Mouse (Mus musculus) inflammation-experienced regulatory T-cells, adult 6 months (primary cell): Measurements from ENCODE around the gene Il5. TPM values are rescaled to one million over a fixed set of nuclear protein-coding genes. Genes with fewer than 3 reads are reported as not detected.
"Not testable (repeated sequence)": the region's sequence is repeated elsewhere in the genome, so short reads cannot be mapped to it uniquely, and the experiment has no call there.

Source experiments
- ATAC-seq: one replicate; pipeline ENCODE4 v1.8.0; 2017
- polyA plus RNA-seq, 3 experiments: library from polyadenylated mRNA; unstranded; fragments of 100-300 nt; shearing (Covaris generic); gene quantifications; one replicate each; pipeline ENCODE4 v1.2.1; 2017

Il5 gene
- polyA plus RNA-seq, 3 experiments from 2014 or later = not detected

DNA sequence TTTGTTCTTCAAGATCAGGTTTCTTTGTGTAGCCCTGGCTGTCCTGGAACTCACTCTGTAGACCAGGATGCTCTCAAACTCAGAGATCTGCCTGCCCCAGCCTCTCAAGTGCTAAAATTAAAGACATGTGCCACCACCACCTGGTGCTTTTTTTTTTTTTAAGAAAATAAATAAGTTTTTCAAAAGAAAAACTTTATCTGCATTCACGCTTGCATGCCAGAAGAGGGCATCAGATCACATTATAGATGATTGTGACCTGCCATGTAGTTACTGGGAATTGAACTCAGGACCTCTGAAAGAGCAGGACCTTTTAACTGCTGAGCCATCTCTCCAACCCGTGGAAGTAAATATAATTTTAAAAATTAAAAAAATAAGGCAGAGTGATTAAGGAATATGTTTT lies 24.7 kb downstream of the Il5 start:
- no peak for ATAC-seq

DNA sequence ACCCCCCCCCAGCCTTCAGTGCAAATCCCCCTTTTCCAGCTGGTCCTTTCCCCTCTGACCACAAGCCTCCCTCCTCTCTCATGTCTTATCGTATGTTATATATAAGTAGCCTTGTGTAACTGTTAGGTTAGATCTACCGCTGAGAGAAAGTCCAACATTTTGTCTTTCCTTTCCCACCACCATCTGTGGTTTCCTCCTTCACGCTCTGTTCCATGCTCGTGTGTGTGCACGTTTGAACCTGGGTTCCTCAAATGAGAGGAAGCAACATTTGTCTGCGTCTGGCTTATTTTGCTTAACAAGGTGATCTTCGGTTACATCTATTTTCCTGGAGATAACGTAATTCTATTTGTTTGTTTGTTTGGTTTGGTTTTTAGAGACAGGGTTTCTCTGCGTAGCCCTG lies 27.4 kb downstream of the Il5 start:
- ATAC-seq = no peak

DNA sequence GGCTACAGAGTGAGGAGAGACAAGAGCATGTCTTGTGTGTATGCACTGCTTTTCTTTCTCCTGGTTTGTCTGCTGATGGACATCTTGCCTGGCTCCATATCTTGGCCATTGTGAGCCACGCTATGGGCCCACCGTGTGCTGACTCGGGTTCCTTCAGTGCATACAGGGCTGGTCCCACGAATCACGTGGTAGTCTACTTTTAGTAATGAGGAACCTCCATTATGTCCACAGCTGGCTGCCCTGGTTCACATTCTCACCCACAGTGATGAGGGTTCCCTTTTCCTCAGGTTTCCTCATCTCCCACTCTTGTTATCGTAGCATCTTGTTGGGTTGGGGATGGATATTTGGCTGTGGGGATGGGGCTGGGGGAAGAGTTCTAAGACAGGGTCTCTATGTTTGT lies 28.0 kb downstream of the Il5 start:
- ATAC-seq = no peak

GRCm38 (mm10) chr11:53749306-53749705 lies 28.7 kb downstream of the Il5 start:
- ATAC-seq = no peak

GRCm38 (mm10) chr11:53749716-53750352 lies 29.2 kb downstream of the Il5 start:
- ATAC-seq = no peak

DNA sequence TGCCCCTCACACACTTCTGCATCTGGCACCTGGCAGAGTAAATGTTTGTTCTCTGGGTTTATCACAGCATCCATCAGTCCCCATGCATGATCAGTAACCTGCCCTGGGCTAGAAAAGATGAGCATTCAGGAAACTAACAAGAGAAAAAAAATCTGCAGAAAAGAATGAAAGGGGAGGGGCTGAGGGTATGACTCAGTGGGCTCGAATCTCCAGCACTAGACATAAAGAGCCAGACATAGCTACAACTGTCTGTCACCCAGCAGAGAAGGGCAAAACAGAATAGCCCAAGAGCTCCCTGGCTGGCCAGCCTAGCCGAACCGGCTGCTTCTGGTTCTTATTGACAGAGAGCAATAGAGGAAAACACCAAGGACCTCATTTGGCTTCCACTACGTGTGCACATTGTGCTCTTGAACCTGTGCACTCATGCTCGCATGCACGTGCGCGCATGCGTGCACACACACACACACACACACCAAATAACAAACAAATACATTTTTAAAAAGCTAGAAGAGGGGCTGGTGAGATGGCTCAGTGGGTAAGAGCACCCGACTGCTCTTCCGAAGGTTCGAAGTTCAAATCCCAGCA lies 34.5 kb downstream of the Il5 start:
- ATAC-seq = no peak

- no peak for ATAC-seq
Observed at GRCm38 (mm10) chr11:53757612-53758011, 37.0 kb downstream of the Il5 start.

DNA sequence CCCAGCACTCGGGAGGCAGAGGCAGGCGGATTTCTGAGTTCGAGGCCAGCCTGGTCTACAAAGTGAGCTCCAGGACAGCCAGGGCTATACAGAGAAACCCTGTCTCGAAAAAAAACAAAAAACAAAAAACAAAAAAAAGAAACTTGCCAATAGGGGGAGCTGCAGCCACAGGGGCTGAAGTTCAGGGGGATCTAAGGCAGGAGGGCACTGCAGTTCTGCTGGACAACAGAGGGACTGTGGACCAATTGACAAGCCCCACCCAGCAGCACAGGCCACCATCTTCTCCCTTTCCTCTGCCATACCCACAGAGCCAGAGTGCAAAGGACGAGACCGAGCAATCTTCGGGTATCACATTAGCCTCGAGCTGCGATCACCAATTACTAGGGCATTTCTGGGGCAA lies 37.4 kb downstream of the Il5 start:
- not testable (repeated sequence) for ATAC-seq

- no peak for ATAC-seq
Observed at GRCm38 (mm10) chr11:53758791-53759351, 38.3 kb downstream of the Il5 start.

GRCm38 (mm10) chr11:53759545-53760406 lies 39.2 kb downstream of the Il5 start:
- no peak for ATAC-seq

DNA sequence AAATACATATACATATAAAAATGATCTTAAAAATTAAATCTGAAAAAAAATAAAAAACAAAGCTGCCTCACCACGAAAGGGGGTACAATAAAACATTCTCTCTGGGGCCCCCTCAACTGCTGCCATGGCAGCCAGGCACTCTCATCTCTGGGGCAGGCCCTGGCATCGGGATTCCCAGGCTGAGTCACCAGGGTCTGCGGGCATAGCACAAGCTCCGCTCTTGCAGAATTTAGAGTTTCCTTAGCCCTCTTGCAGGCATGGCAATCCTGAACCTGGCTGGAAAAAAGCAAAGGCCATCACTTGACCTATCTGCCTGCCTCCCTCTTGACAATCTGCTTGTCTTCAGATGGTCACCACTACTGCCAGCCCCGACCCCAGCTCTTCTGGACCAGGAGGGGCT lies 40.7 kb downstream of the Il5 start:
- ATAC-seq = no peak

DNA sequence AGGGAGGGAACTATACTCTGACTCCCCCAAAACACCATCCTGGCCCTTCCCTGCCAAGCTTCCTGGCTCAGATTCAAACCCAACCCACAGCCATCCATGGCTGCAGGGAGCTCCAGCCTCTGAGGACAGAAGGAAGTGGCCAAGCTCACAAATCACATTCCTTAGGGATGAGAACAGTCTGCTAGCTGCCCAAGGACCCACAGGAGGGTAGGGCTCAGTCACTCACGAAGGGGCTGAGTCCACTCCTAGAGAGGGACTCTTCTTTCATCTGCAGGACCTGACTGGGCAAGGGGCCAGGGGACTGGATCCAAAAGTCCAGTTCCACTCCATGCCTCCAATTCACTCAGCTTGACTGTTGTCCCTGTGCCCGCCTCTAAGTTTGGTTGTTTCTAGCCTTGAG lies 41.2 kb downstream of the Il5 start:
- ATAC-seq = no peak

GRCm38 (mm10) chr11:53762426-53762825 lies 41.8 kb downstream of the Il5 start:
- ATAC-seq = no peak

DNA sequence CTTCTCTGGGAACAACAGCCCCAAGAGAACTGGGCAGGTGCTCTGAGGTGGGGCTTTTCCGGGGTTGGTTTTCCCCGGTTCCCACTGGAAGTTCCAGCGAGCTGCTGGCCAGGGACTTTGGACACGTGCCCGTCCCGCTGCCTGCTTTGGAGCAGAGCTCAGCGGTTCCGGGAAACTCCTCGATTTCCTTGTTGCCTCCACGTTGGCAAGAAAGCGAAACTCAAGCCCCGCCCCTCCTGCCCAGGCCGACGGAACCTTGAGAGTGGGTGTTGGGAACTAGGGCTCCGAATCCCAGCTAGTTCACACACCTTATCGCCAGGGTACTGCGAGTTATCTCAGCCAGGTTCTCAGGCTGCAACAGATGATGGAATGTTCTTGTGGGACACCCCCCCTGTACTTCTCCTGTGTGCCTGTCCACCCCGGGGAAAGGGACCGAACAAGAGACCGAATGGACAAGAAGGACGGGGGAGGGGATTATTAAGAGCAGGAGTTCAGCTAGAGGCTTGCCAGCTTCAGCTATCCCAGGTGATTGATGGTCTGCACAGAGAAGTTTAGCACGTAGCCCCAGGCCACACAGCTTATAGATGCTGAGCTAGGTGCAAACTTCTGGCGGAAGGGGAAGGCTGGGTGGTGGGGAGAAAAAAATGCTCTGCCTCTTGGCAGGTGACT lies 42.4 kb downstream of the Il5 start:
- peak; percentile 4 for ATAC-seq

DNA sequence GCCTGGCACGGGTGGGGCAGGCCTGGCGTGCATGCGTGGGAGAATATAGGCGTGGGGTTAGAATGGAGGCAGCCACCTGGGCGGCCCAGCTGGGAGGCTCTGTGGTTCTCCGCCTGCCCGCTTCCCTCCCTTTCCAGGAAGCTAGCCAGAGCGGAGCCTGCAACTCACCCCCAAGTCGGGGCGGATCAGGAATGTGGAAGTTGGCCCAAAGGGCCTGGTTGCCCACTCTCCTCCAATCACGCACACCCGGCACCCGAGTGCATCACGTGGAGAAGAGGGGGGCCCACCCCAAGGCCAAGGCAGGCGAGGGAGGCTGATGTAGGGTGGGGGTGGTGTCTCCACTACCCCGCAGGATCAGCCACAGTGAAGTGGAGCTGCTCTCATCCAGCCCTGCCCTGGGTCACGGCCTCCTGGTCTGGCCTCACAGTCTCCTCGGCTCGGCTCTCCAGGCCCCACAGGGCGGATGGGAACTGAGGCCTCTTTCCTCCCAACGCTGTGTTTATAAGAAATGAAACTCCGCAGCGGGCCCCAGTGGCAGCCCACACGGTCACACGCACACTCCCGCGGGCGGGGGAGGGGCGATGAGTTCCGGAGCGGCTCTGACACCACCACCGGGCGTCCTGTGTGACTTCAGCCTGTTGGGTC lies 43.0 kb downstream of the Il5 start:
- peak; percentile 84 for ATAC-seq

DNA sequence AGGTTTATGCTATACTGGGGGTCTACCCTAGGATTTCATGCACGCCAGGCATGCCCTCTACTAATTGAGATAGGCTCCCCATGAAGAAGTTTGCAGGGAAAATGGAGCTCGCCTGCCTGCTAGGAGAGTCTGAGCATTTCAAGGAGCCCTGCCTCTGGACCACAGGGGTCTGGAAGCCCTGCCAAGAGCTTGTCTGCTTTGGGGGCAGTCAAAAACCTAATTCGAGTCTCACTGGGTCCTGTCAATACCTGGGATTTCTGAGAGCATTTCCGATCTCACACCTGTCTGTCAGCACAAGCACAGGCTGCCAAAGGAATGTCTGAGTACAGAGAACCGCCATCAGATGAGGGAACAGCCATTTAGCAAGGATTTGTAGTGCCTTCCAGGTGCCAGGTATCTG lies 44.0 kb downstream of the Il5 start:
- no peak for ATAC-seq

- no peak for ATAC-seq
Observed at GRCm38 (mm10) chr11:53768422-53769184, 48.0 kb downstream of the Il5 start.

DNA sequence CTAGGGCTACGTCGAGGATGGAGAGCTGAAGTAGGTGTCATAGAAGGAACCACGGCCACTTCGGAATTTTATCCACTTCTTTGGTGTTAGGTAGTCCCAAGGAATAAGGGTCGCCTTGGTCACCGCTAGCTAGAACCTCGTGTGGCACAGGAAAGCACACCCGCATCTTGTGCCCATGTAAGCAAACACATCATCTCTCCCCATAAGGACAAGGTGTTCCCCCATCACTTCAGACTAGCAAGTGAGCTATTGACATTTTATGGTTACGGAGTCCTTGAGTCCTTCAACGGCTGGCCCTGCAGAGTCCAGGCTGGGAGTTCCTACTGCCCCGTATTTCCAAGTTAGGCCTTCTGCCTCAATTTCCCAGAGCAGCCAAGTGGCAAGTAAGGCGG lies 48.6 kb downstream of the Il5 start:
- no peak for ATAC-seq

GRCm38 (mm10) chr11:53769760-53770124 lies 49.1 kb downstream of the Il5 start, which contains the start of gene Irf1:
Gene Irf1 (plus strand): TSS chr11:53770014.
- peak; percentile 85 for ATAC-seq

- peak; percentile 35 for ATAC-seq
Observed at GRCm38 (mm10) chr11:53770125-53770791, 49.7 kb downstream of the Il5 start.
